Mouse (Mus musculus) left cerebral cortex, adult 18-20 months (tissue): Measurements from ENCODE around the gene Nxf1. TPM values are rescaled to one million over a fixed set of nuclear protein-coding genes. Genes with fewer than 3 reads are reported as not detected.

ENCODE experiments used
- DNase-seq, 2 experiments: peaks; one replicate each; pipeline ENCODE4 v3.0.0; 2021 to 2022; ENCODE audit warnings: low spot score in 2 of 2, mixed read lengths in 1 of 2
- total RNA-seq, 2 experiments: library from RNA; stranded (reverse); gene quantifications; 2 replicates each; pipeline ENCODE4 v1.2.3; 2021

Nxf1 gene
- total RNA-seq, 2 experiments from 2014 or later = 78.1 to 88.5 TPM

- DNase-seq = no peak
Measured at GRCm38 (mm10) chr19:8760757-8761156, 3.9 kb downstream of the Nxf1 start.

GRCm38 (mm10) chr19:8763276-8763675, 6.4 kb downstream of the Nxf1 start:
- no peak for DNase-seq

- DNase-seq = no peak
Measured at GRCm38 (mm10) chr19:8765562-8765961, 8.7 kb downstream of the Nxf1 start.

GRCm38 (mm10) chr19:8770567-8771270, 13.8 kb downstream of the Nxf1 start, which contains the start of gene Tmem223:
TSS of gene Tmem223 (plus strand) at chr19:8770996.
- DNase-seq = peak; percentile 80 to 84

- no peak for DNase-seq
Measured at GRCm38 (mm10) chr19:8772996-8773395, 16.1 kb downstream of the Nxf1 start.

GRCm38 (mm10) chr19:8773409-8773808, 16.5 kb downstream of the Nxf1 start:
- no peak for DNase-seq

GRCm38 (mm10) chr19:8774086-8774835, 17.4 kb downstream of the Nxf1 start, which contains the start of gene Tmem179b:
TSS of gene Tmem179b (minus strand) at chr19:8774467.
- DNase-seq = peak; percentile 96 to 97

GRCm38 (mm10) chr19:8774951-8775421, 18.1 kb downstream of the Nxf1 start:
- no peak for DNase-seq

GRCm38 (mm10) chr19:8786008-8786781, 29.3 kb downstream of the Nxf1 start, which contains the start of gene Taf6l:
TSS of gene Taf6l (minus strand) at chr19:8786417.
- peak; percentile 88 to 92 for DNase-seq

GRCm38 (mm10) chr19:8788521-8788920, 31.6 kb downstream of the Nxf1 start:
- no peak for DNase-seq

GRCm38 (mm10) chr19:8789171-8789570, 32.3 kb downstream of the Nxf1 start:
- no peak for DNase-seq

- DNase-seq = peak in 1 of 2 experiments; percentile 33
Measured at GRCm38 (mm10) chr19:8790171-8790570, 33.3 kb downstream of the Nxf1 start.

- DNase-seq = peak; percentile 84 to 89
Measured at GRCm38 (mm10) chr19:8798264-8798946, 41.5 kb downstream of the Nxf1 start, which contains the start of gene Polr2g. TSS of gene Polr2g (minus strand) at chr19:8798577.

- no peak for DNase-seq
Measured at GRCm38 (mm10) chr19:8798947-8799315, 42.1 kb downstream of the Nxf1 start.

- peak; percentile 89 to 95 for DNase-seq
Measured at GRCm38 (mm10) chr19:8802130-8802821, 45.4 kb downstream of the Nxf1 start, which contains the start of gene Zbtb3. TSS of gene Zbtb3 (plus strand) at chr19:8802555.

- no peak for DNase-seq
Measured at GRCm38 (mm10) chr19:8803204-8803780, 46.4 kb downstream of the Nxf1 start.

- DNase-seq = no peak
Measured at GRCm38 (mm10) chr19:8803879-8804660, 47.2 kb downstream of the Nxf1 start.

GRCm38 (mm10) chr19:8806810-8807209, 49.9 kb downstream of the Nxf1 start:
- DNase-seq = no peak

- no peak for DNase-seq
Measured at GRCm38 (mm10) chr19:8815812-8816211, 58.9 kb downstream of the Nxf1 start.
